Mouse (Mus musculus) stomach, postnatal 0 days (tissue): ENCODE measurements around the gene Oma1. TPM values are rescaled to one million over a fixed set of nuclear protein-coding genes. Genes with fewer than 3 reads are reported as not detected.
A peak's percentile ranks its signal among the peaks of the same experiment; 100 is the strongest.

Experiments used
- ATAC-seq: fragments of 200-750 bp; cut with Nextera tagmentation; 2 replicates; pipeline ENCODE4 v1.8.0; 2017; ENCODE audit not compliant: low FRiP score, low TSS enrichment
- DNase-seq: peaks from one replicate; pipeline ENCODE4 v3.0.0-alpha.2; 2016; ENCODE audit warnings: low spot score
- H3K27ac ChIP-seq: fragments of 300-500 bp; sonication (generic); replicated peaks from 2 replicates; pipeline ENCODE4 v1.5.1; 2014; ENCODE audit warnings: mild to moderate bottlenecking, control low read depth
- H3K27me3 ChIP-seq: fragments of 300-500 bp; sonication (generic); 2 replicates; pipeline ENCODE4 v1.6.1; 2014; ENCODE audit warnings: low read length; ENCODE audit not compliant: control insufficient read depth, insufficient read depth
- H3K36me3 ChIP-seq: fragments of 300-500 bp; sonication (generic); 2 replicates; pipeline ENCODE4 v1.6.1; 2014; ENCODE audit warnings: low read length, mixed read lengths; ENCODE audit not compliant: control insufficient read depth, insufficient read depth
- H3K4me1 ChIP-seq: fragments of 300-500 bp; sonication (generic); replicated peaks from 2 replicates; pipeline ENCODE4 v1.6.1; 2014; ENCODE audit warnings: antibody characterized with exemption; ENCODE audit not compliant: control insufficient read depth, insufficient read depth
- H3K4me2 ChIP-seq: fragments of 300-500 bp; sonication (generic); replicated peaks from 2 replicates; pipeline ENCODE4 v1.6.1; 2014; ENCODE audit warnings: low read depth, mild to moderate bottlenecking, control low read depth, moderate library complexity
- H3K4me3 ChIP-seq: fragments of 300-500 bp; sonication (generic); 2 replicates; pipeline ENCODE4 v1.5.1; 2014; ENCODE audit warnings: low read depth, low read length, control low read depth
- H3K9ac ChIP-seq: fragments of 300-500 bp; sonication (generic); 2 replicates; pipeline ENCODE4 v1.6.1; 2014; ENCODE audit warnings: mild to moderate bottlenecking, low read length, control low read depth, mixed read lengths
- H3K9me3 ChIP-seq: fragments of 300-500 bp; sonication (generic); 2 replicates; pipeline ENCODE4 v1.6.1; 2016; ENCODE audit warnings: low read length; ENCODE audit not compliant: control insufficient read depth
- CTCF ChIP-seq: IDR thresholded peaks from 2 replicates; pipeline ENCODE4 v1.5.1; 2016; ENCODE audit warnings: antibody characterized with exemption, low read depth, mild to moderate bottlenecking, moderate library complexity
- EP300 ChIP-seq: optimal IDR thresholded peaks from 2 replicates; pipeline ENCODE3; 2016; ENCODE audit warnings: antibody characterized with exemption
- WGBS: fragments of 180-500 bp; shearing (Covaris S2); extraction: QIAGEN DNeasy Blood & Tissue Kit; methylation state at CpG from one replicate; pipeline ENCODE4 v1.1.7; 2014; 5-methylcytosine and 5-hydroxymethylcytosine counted together
- polyA plus RNA-seq: library from polyadenylated mRNA; unstranded; fragments of >200 nt; fragmentation: Nextera tagmentation; extraction: Ambion mirVana; gene quantifications from 2 replicates; pipeline ENCODE4 v1.2.1, GENCODE M21; 2015

Gene Oma1
- polyA plus RNA-seq, 1 experiment from 2014 or later, result 15.4 TPM

- Histone ChIP-seq H3K27me3 (no peaks in the 10 kb centered on the region), H3K9ac (no peak overlapping the region), H3K4me3 (no peak overlapping the region), H3K4me1 (no peaks in the 10 kb centered on the region), H3K4me2 (no peak overlapping the region), H3K9me3 (no peaks in the 10 kb centered on the region), H3K36me3 (no peaks in the 10 kb centered on the region), H3K27ac (no peak overlapping the region)
- 78% methylated on average over 7 of the region's 7 CpGs for WGBS
- TF ChIP-seq EP300 (no peak), CTCF (no peak)
- no peak for ATAC-seq
- DNase-seq, result no peak
Measured at GRCm38 (mm10) chr4:103288342-103288741, 25.3 kb upstream of the Oma1 start.

GRCm38 (mm10) chr4:103290763-103291162 is 22.8 kb upstream of the Oma1 start, which contains the start of gene 4921539E11Rik:
Gene 4921539E11Rik (minus strand): TSS chr4:103290863.
- no peak for ATAC-seq
- H3K27ac ChIP-seq, result no peak within 1 kb of the TSS
- no peaks in the 10 kb centered on the region for H3K4me1 ChIP-seq
- H3K4me2 ChIP-seq, result no peak within 1 kb of the TSS
- H3K4me3 ChIP-seq, result no peak within 1 kb of the TSS
- no peak for DNase-seq
- H3K36me3 ChIP-seq, result no peaks in the 10 kb centered on the region
- WGBS, result 77% methylated on average over 2 of the region's 2 CpGs
- H3K9ac ChIP-seq, result no peak within 1 kb of the TSS
- no peaks in the 10 kb centered on the region for H3K27me3 ChIP-seq
- H3K9me3 ChIP-seq, result no peaks in the 10 kb centered on the region
- TF ChIP-seq CTCF, result no peak
- no peak for TF ChIP-seq EP300

GRCm38 (mm10) chr4:103299342-103299741 is 14.3 kb upstream of the Oma1 start:
- Histone ChIP-seq H3K4me1 (no peaks in the 10 kb centered on the region), H3K27ac (no peak overlapping the region), H3K36me3 (no peaks in the 10 kb centered on the region), H3K9ac (no peak overlapping the region), H3K9me3 (no peaks in the 10 kb centered on the region), H3K4me2 (no peak overlapping the region), H3K4me3 (no peak overlapping the region), H3K27me3 (no peaks in the 10 kb centered on the region)
- DNase-seq, result no peak
- ATAC-seq, result no peak
- WGBS, result 58% methylated on average over 10 of the region's 10 CpGs
- TF ChIP-seq EP300, result no peak
- peak; percentile 37; the same call in 1 of the 2 replicates for TF ChIP-seq CTCF

GRCm38 (mm10) chr4:103303851-103304250 is 9.8 kb upstream of the Oma1 start:
- no peaks in the 10 kb centered on the region for H3K36me3 ChIP-seq
- WGBS, result 68% methylated on average over 1 of the region's 1 CpGs
- no peak overlapping the region for H3K27ac ChIP-seq
- H3K9me3 ChIP-seq, result no peaks in the 10 kb centered on the region
- no peak overlapping the region for H3K4me3 ChIP-seq
- no peak overlapping the region for H3K9ac ChIP-seq
- H3K4me1 ChIP-seq, result no peaks in the 10 kb centered on the region
- H3K4me2 ChIP-seq, result no peak overlapping the region
- ATAC-seq (no peak), DNase-seq (no peak)
- H3K27me3 ChIP-seq, result no peaks in the 10 kb centered on the region
- TF ChIP-seq EP300 (no peak), CTCF (no peak)

- DNase-seq (no peak), ATAC-seq (no peak)
- 48% methylated on average over 3 of the region's 3 CpGs for WGBS
- H3K4me2 ChIP-seq, result peak overlapping the region; percentile 61
- no peak for TF ChIP-seq CTCF
- no peak for TF ChIP-seq EP300
- H3K9me3 ChIP-seq, result no peaks in the 10 kb centered on the region
- H3K4me1 ChIP-seq, result no peaks in the 10 kb centered on the region
- peak overlapping the region; percentile 96; the same call in 1 of the 2 replicates for H3K27ac ChIP-seq
- no peaks in the 10 kb centered on the region for H3K27me3 ChIP-seq
- H3K9ac ChIP-seq, result no peak overlapping the region; the same call in 1 of the 2 replicates
- H3K4me3 ChIP-seq, result peak overlapping the region; percentile 61
- H3K36me3 ChIP-seq, result no peaks in the 10 kb centered on the region
Measured at GRCm38 (mm10) chr4:103314526-103314910, 906 bp downstream of the Oma1 start.

- ATAC-seq (no peak), DNase-seq (no peak)
- Histone ChIP-seq H3K36me3 (no peaks in the 10 kb centered on the region), H3K4me1 (no peaks in the 10 kb centered on the region), H3K9me3 (no peaks in the 10 kb centered on the region), H3K27me3 (no peaks in the 10 kb centered on the region), H3K27ac (no peak overlapping the region), H3K4me2 (no peak overlapping the region), H3K9ac (no peak overlapping the region), H3K4me3 (no peak overlapping the region)
- TF ChIP-seq EP300 (no peak), CTCF (no peak)
- 71% methylated on average over 4 of the region's 4 CpGs for WGBS
Measured at GRCm38 (mm10) chr4:103315861-103316260, 2.2 kb downstream of the Oma1 start.
